Mouse (Mus musculus) small intestine, adult 2 months (tissue): ENCODE measurements around the gene Ptpro. TPM values are rescaled to one million over a fixed set of nuclear protein-coding genes. Genes with fewer than 3 reads are reported as not detected.

Experiments
- H3K27ac ChIP-seq: fragments of 200-500 bp; 2 replicates; pipeline ENCODE4 v1.5.1; 2012; ENCODE audit warnings: low read depth, low read length, control low read depth, inconsistent platforms; ENCODE audit not compliant: insufficient read depth
- H3K27me3 ChIP-seq: fragments of 200-500 bp; 2 replicates; pipeline ENCODE4 v1.6.1; 2012; ENCODE audit warnings: mild to moderate bottlenecking, moderate library complexity, low read length, inconsistent platforms; ENCODE audit not compliant: control insufficient read depth, insufficient read depth
- H3K36me3 ChIP-seq: fragments of 200-500 bp; 2 replicates; pipeline ENCODE4 v1.6.1; 2012; ENCODE audit warnings: mild to moderate bottlenecking, low read length, control low read depth, inconsistent platforms; ENCODE audit not compliant: control insufficient read depth, insufficient read depth
- H3K4me1 ChIP-seq: fragments of 200-500 bp; 2 replicates; pipeline ENCODE4 v1.6.1; 2012; ENCODE audit warnings: low read length, inconsistent platforms, mixed read lengths; ENCODE audit not compliant: control insufficient read depth, insufficient read depth, insufficient read length
- H3K4me3 ChIP-seq: fragments of 200-500 bp; 2 replicates; pipeline ENCODE4 v1.5.1; 2012; ENCODE audit warnings: low read depth, mild to moderate bottlenecking, control low read depth, inconsistent platforms, low read length, moderate library complexity
- CTCF ChIP-seq: fragments of 200-500 bp; IDR thresholded peaks from 2 replicates; pipeline ENCODE4 v1.5.1; 2012; ENCODE audit warnings: low read depth, mild to moderate bottlenecking, control low read depth, inconsistent platforms, low read length, moderate library complexity, mixed read lengths; ENCODE audit not compliant: insufficient replicate concordance, insufficient read length; ENCODE audit errors: extremely low read depth
- POLR2A ChIP-seq: fragments of 200-500 bp; IDR thresholded peaks from 2 replicates; pipeline ENCODE4 v1.6.1; 2012; ENCODE audit warnings: low read depth, mild to moderate bottlenecking, control low read depth, inconsistent platforms, low read length, moderate library complexity
- WGBS: fragments of 180-500 bp; shearing (Covaris S2); methylation state at CpG from one replicate; pipeline ENCODE4 v1.1.7; 2018; 5-methylcytosine and 5-hydroxymethylcytosine counted together
- polyA plus RNA-seq: library from polyadenylated mRNA; depleted of rRNA; stranded (reverse); fragments of >200 nt; gene quantifications from 2 replicates; pipeline ENCODE4 v1.2.3, GENCODE M21; 2012

Gene Ptpro
- polyA plus RNA-seq, 1 experiment: 0.55 TPM

- Histone ChIP-seq H3K27me3 (no peaks in the 10 kb centered on the region), H3K27ac (no peak overlapping the region), H3K36me3 (no peaks in the 10 kb centered on the region), H3K4me1 (no peaks in the 10 kb centered on the region), H3K4me3 (no peak overlapping the region)
- TF ChIP-seq CTCF: no peak
- TF ChIP-seq POLR2A: no peak
- WGBS: 72% methylated on average over 12 of the region's 12 CpGs
Measured at GRCm38 (mm10) chr6:137277587-137277994, 25.5 kb downstream of the Ptpro start.

- no peaks in the 10 kb centered on the region for H3K27me3 ChIP-seq
- no peak for TF ChIP-seq CTCF
- TF ChIP-seq POLR2A: no peak
- H3K36me3 ChIP-seq: no peaks in the 10 kb centered on the region
- H3K4me3 ChIP-seq: no peak overlapping the region
- no peak overlapping the region for H3K27ac ChIP-seq
- no peaks in the 10 kb centered on the region for H3K4me1 ChIP-seq
- 86% methylated on average over 7 of the region's 7 CpGs for whole genome bisulfite sequencing
Measured at GRCm38 (mm10) chr6:137279576-137279975, 27.5 kb downstream of the Ptpro start.

GRCm38 (mm10) chr6:137281541-137282049, 29.5 kb downstream of the Ptpro start:
- no peak overlapping the region for H3K27ac ChIP-seq
- WGBS: 79% methylated on average over 6 of the region's 6 CpGs
- H3K4me1 ChIP-seq: no peaks in the 10 kb centered on the region
- no peak overlapping the region for H3K4me3 ChIP-seq
- TF ChIP-seq CTCF (no peak), POLR2A (no peak)
- H3K36me3 ChIP-seq: no peaks in the 10 kb centered on the region
- H3K27me3 ChIP-seq: no peaks in the 10 kb centered on the region

GRCm38 (mm10) chr6:137282050-137282449, 29.9 kb downstream of the Ptpro start:
- Histone ChIP-seq H3K4me3 (no peak overlapping the region), H3K36me3 (no peaks in the 10 kb centered on the region), H3K27me3 (no peaks in the 10 kb centered on the region), H3K27ac (no peak overlapping the region), H3K4me1 (no peaks in the 10 kb centered on the region)
- TF ChIP-seq CTCF: no peak
- no peak for TF ChIP-seq POLR2A
- 73% methylated on average over 7 of the region's 7 CpGs for WGBS

GRCm38 (mm10) chr6:137286376-137286775, 34.3 kb downstream of the Ptpro start:
- no peak for TF ChIP-seq CTCF
- no peak for TF ChIP-seq POLR2A
- no peaks in the 10 kb centered on the region for H3K4me1 ChIP-seq
- H3K27ac ChIP-seq: no peak overlapping the region
- WGBS: 88% methylated on average over 6 of the region's 6 CpGs
- H3K27me3 ChIP-seq: no peaks in the 10 kb centered on the region
- H3K36me3 ChIP-seq: no peaks in the 10 kb centered on the region
- H3K4me3 ChIP-seq: no peak overlapping the region

GRCm38 (mm10) chr6:137287788-137288187, 35.7 kb downstream of the Ptpro start:
- H3K36me3 ChIP-seq: no peaks in the 10 kb centered on the region
- 85% methylated on average over 7 of the region's 7 CpGs for WGBS
- no peaks in the 10 kb centered on the region for H3K27me3 ChIP-seq
- TF ChIP-seq POLR2A: no peak
- TF ChIP-seq CTCF: no peak
- H3K4me1 ChIP-seq: no peaks in the 10 kb centered on the region
- H3K27ac ChIP-seq: no peak overlapping the region
- H3K4me3 ChIP-seq: no peak overlapping the region

GRCm38 (mm10) chr6:137288264-137288663, 36.1 kb downstream of the Ptpro start:
- Histone ChIP-seq H3K4me1 (no peaks in the 10 kb centered on the region), H3K27me3 (no peaks in the 10 kb centered on the region), H3K27ac (no peak overlapping the region), H3K36me3 (no peaks in the 10 kb centered on the region), H3K4me3 (no peak overlapping the region)
- TF ChIP-seq CTCF: no peak
- TF ChIP-seq POLR2A: no peak
- 87% methylated on average over 5 of the region's 5 CpGs for WGBS
